In the genomic region with DNA sequence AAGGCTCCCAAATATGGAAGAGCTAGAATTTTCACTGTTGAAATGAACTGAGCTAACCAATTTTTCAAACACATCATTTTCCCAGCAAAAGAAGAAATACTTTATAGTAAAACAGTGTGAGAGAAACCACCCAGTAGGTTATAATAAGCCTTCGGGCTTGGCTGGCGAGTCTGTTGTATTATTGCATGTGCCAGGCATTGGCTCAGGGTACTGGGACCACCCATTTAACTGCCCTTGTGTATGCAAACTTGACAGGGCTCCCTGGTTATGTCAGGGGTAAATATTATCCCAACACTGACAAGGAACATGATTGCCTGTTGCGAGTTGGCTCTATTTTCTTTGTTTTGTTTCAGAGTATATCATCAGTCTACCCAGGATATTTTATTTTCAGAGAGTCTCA, we compare ENCODE assay signal across 22 mouse cellular contexts. TPM values are rescaled to one million over a fixed set of nuclear protein-coding genes. Genes with fewer than 3 reads are reported as not detected.
DNase-seq lines count a peak whose midpoint lies in the region; ATAC-seq and TF ChIP-seq lines count a peak whose summit lies in the region.
"Had no signal": no experiment of that assay in that cellular context is flagged by ENCODE, and none has a peak within 500 bp of the region (broad histone marks: within the 10 kb centered on the region; RNA-seq: fewer than 3 reads in every experiment).

No protein-coding gene starts in this region.

- DNase-seq in intestine, embryonic 14.5 days (ENCODE audit: low spot score): no peak
- DNase-seq in right cerebral cortex, postnatal 10 days (ENCODE audit: low spot score in 2 of 2): peak; percentile 29 to 33
- DNase-seq in right cerebral cortex, postnatal 14 days: no peak
- peak; percentile 35 for DNase-seq in kidney, adult 9 months
- peak; percentile 15 to 31 for DNase-seq in kidney, postnatal 36 days
- no peak for DNase-seq in cerebellum, adult 11 months
- no peak for DNase-seq in thymus, postnatal 14 days
- DNase-seq: adrenal gland, adult 2 months; cerebellum, adult 9-11 months; gastrocnemius, postnatal 25 days; layer of hippocampus, postnatal 36 days; lung, adult 18-20 months; lung, postnatal 14 days; midbrain, embryonic 14.5 days; thymus, adult 18-20 months had no signal

- H3K36me3 ChIP-seq in intestine, embryonic 14.5 days (ENCODE audit: control insufficient read depth, insufficient read depth, low read length): no peaks in the 10 kb centered on the region
- no peaks in the 10 kb centered on the region for H3K36me3 ChIP-seq in intestine, postnatal 0 days (ENCODE audit: control insufficient read depth, insufficient read depth)
- H3K36me3 ChIP-seq: embryonic facial prominence, embryonic 13.5 days; limb, embryonic 10.5 days; neural tube, embryonic 13.5 days had no signal

- 0 out of 2 replicates have a peak overlapping the region, but pooled peaks have one; percentile 51 for H3K27ac ChIP-seq in intestine, embryonic 14.5 days (ENCODE audit: low read depth)
- no peak overlapping the region for H3K27ac ChIP-seq in intestine, postnatal 0 days (ENCODE audit: low read depth, low read length)
- H3K27ac ChIP-seq: embryonic facial prominence, embryonic 13.5 days; limb, embryonic 10.5 days; neural tube, embryonic 13.5 days had no signal

- no peak overlapping the region for H3K4me3 ChIP-seq in intestine, embryonic 14.5 days (ENCODE audit: low read depth, low read length)
- H3K4me3 ChIP-seq in intestine, postnatal 0 days (ENCODE audit: low read depth, low read length): no peak overlapping the region
- H3K4me3 ChIP-seq: embryonic facial prominence, embryonic 13.5 days; limb, embryonic 10.5 days; neural tube, embryonic 13.5 days had no signal

- H3K27me3 ChIP-seq in intestine, embryonic 14.5 days (replicated peaks; ENCODE audit: control insufficient read depth, insufficient read depth, low read length): no peaks in the 10 kb centered on the region
- no peaks in the 10 kb centered on the region for H3K27me3 ChIP-seq in intestine, postnatal 0 days (replicated peaks; ENCODE audit: control insufficient read depth, insufficient read depth, low read length)
- H3K27me3 ChIP-seq: embryonic facial prominence, embryonic 13.5 days; neural tube, embryonic 13.5 days had no signal

- no peaks in the 10 kb centered on the region for H3K9me3 ChIP-seq in intestine, embryonic 14.5 days (ENCODE audit: control insufficient read depth, low read length)
- H3K9me3 ChIP-seq in intestine, postnatal 0 days (ENCODE audit: control insufficient read depth): no peaks in the 10 kb centered on the region
- H3K9me3 ChIP-seq: embryonic facial prominence, embryonic 13.5 days; limb, embryonic 10.5 days; neural tube, embryonic 13.5 days had no signal

- WGBS in intestine, embryonic 14.5 days: 55% methylated on average over 3 of the region's 3 CpGs
- WGBS in intestine, postnatal 0 days: 62% methylated on average over 3 of the region's 3 CpGs

- no peak for ATAC-seq in intestine, embryonic 14.5 days (replicated peaks; ENCODE audit: low FRiP score, low TSS enrichment, low read depth)
- no peak for ATAC-seq in intestine, postnatal 0 days
- ATAC-seq: hindbrain, embryonic 16.5 days had no signal

- H3K4me1 ChIP-seq in intestine, embryonic 14.5 days (replicated peaks; ENCODE audit: control insufficient read depth, insufficient read depth, low read length): no peaks in the 10 kb centered on the region
- no peaks in the 10 kb centered on the region for H3K4me1 ChIP-seq in intestine, postnatal 0 days (replicated peaks; ENCODE audit: control insufficient read depth, insufficient read depth, low read length)
- H3K4me1 ChIP-seq: embryonic facial prominence, embryonic 13.5 days; limb, embryonic 10.5 days; neural tube, embryonic 13.5 days had no signal

- H3K9ac ChIP-seq in intestine, embryonic 14.5 days (ENCODE audit: low read length): no peak overlapping the region
- no peak overlapping the region for H3K9ac ChIP-seq in intestine, postnatal 0 days (ENCODE audit: low read depth, low read length)
- H3K9ac ChIP-seq: embryonic facial prominence, embryonic 13.5 days; neural tube, embryonic 13.5 days had no signal

- H3K4me2 ChIP-seq in intestine, embryonic 14.5 days (ENCODE audit: low read length): no peak overlapping the region
- no peak overlapping the region for H3K4me2 ChIP-seq in intestine, postnatal 0 days (replicated peaks; ENCODE audit: low read depth)
- H3K4me2 ChIP-seq: embryonic facial prominence, embryonic 13.5 days; neural tube, embryonic 13.5 days had no signal

- no peak for TF ChIP-seq CTCF in intestine, postnatal 0 days (IDR thresholded peaks at IDR 0.05; ENCODE audit: low read depth)

RNA-seq across cellular contexts. Expression of a gene that starts 48.5 kb away (rescaled TPM):
- polyA plus RNA-seq in intestine, embryonic 14.5 days (2014; fragmentation: Nextera tagmentation; extraction: Ambion mirVana): 32.2 and 39.6 TPM in 2 replicates
- 7.5 and 8.3 TPM in 2 replicates for polyA plus RNA-seq in intestine, postnatal 0 days (2015; fragmentation: Nextera tagmentation; extraction: Ambion mirVana)

RNA-seq across cellular contexts. Expression of a gene that starts 53.4 kb away (rescaled TPM):
- 13.2 and 27.2 TPM in 2 replicates for polyA plus RNA-seq in intestine, embryonic 14.5 days (2014; fragmentation: Nextera tagmentation; extraction: Ambion mirVana)
- polyA plus RNA-seq in intestine, postnatal 0 days (2015; fragmentation: Nextera tagmentation; extraction: Ambion mirVana): 2.3 and 2.4 TPM in 2 replicates
- polyA plus RNA-seq: frontal cortex, adult 2 months; liver, adult 2 months had no signal

Comparison
In these comparisons a context has a peak if more than half of its experiments do, and no peak if none do; other contexts are left out.
1. DNase-seq: peak in right cerebral cortex, postnatal 10 days (2 of 2), kidney, adult 9 months (single experiment) and kidney, postnatal 36 days (2 of 2); none in intestine, embryonic 14.5 days (single experiment), right cerebral cortex, postnatal 14 days (single experiment), cerebellum, adult 11 months (single experiment) and thymus, postnatal 14 days (single experiment).